Mouse (Mus musculus): Measurements from ENCODE around the gene Ube2n.

DNA sequence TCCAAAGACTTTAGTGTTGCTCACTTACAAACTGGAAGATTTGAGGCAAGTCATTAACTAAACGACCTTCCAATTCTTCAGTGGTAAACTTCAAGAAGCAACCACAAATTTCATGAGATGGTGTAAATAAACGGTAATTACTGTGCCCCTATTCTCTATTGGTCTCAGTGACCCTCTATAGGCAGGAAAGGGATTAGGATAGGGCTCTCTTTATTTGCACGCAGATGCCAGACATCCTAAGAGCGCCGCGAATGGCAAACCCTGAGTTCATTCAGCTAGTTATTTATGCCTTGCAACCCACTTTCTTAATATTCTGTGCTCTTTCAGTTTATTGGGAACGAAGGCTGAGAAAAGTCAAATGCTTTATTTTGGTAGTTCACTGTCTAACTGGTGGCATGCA lies 13.9 kb upstream of the Ube2n start:
- TF ChIP-seq POLR2A (IDR thresholded peaks at IDR 0.05; ENCODE audit: control insufficient read depth, extremely low read depth, insufficient read depth, low read length, poor library complexity): no peak
- no peak for TF ChIP-seq CTCF (IDR thresholded peaks at IDR 0.05; ENCODE audit: borderline replicate concordance, control insufficient read depth, extremely low read depth, insufficient read depth, low read length, poor library complexity)
